Mouse (Mus musculus): ENCODE data around the gene Hadhb. TPM values are rescaled to one million over a fixed set of nuclear protein-coding genes. Genes with fewer than 3 reads are reported as not detected.
A peak's percentile ranks its signal among the peaks of the same experiment; 100 is the strongest.
"Not testable (repeated sequence)": the region's sequence is repeated elsewhere in the genome, so short reads cannot be mapped to it uniquely, and the experiment has no call there.

Gene Hadhb
- total RNA-seq, 2 experiments from 2014 or later, result 340 to 569 TPM

- DNase-seq, result no peak
- TF ChIP-seq CTCF (IDR thresholded peaks at IDR 0.05), result no peak
- Histone ChIP-seq H3K4me3 (no peak overlapping the region), H3K27ac (no peak overlapping the region)
- intact Hi-C loops (cut with DNase I), result no loop called here
These were observed 48.3 kb downstream of the Hadhb start for GRCm38 (mm10) chr5:30203216-30203885.

- Histone ChIP-seq H3K4me3 (no peak overlapping the region), H3K27ac (no peak overlapping the region)
- intact Hi-C loops (cut with DNase I), result no loop called here
- no peak for DNase-seq
- TF ChIP-seq CTCF (IDR thresholded peaks at IDR 0.05), result no peak
These were observed 49.4 kb downstream of the Hadhb start for GRCm38 (mm10) chr5:30204441-30204840.

DNA sequence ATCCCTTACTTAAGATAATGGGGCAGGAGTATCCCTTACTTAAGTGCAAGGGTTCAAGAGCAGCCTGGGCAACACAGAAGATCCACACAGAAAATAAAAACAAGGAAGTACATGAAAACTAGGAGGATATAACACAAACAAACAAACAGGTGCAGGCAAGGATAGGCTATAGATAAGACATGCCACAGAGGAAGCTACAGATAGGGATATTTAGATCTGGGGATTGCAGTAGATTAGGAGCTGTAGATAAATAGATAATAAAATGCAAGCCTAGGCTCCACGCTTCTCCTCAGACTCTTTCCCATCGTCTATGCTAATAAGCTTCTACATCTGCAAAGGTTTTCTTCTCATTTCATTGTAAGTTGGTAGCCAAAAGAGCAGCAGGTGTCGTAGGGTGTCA lies 50.0 kb downstream of the Hadhb start:
- H3K27ac ChIP-seq, result no peak overlapping the region
- no peak for TF ChIP-seq CTCF (IDR thresholded peaks at IDR 0.05)
- no peak for DNase-seq
- H3K4me3 ChIP-seq, result no peak overlapping the region
- intact Hi-C loops (cut with DNase I), result no loop called here

- Histone ChIP-seq H3K4me3 (no peak within 1 kb of the TSS), H3K27ac (no peak within 1 kb of the TSS)
- intact Hi-C loops (cut with DNase I), result no loop called here
- no peak for DNase-seq
- TF ChIP-seq CTCF (IDR thresholded peaks at IDR 0.05), result no peak
These were observed 50.4 kb downstream of the Hadhb start, which contains the start of gene Adgrf3 for GRCm38 (mm10) chr5:30205493-30205892. Gene Adgrf3, minus strand, starts transcription at chr5:30205722.

DNA sequence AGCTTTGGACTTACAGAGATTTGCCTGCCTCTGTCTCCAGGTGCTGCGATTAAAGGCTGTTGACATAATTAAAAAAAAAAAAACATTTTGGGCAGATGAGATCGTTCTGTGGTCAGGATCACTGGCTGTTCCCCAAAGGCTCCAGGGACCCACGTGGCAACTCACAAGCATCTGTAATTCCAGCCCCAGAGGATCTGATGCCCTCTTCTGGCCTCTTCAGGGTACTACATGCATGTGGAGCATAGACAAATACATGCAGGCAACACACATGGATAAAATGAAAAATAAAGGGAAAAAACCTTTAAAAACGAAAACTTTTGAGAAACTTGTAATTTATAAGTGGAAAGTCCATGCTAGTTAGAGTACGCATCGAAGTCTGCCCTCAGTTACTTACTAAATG lies 52.2 kb downstream of the Hadhb start:
- Histone ChIP-seq H3K4me3 (no peak overlapping the region), H3K27ac (no peak overlapping the region)
- intact Hi-C loops (cut with DNase I), result no loop called here
- DNase-seq, result no peak
- peak; percentile 62 for TF ChIP-seq CTCF (IDR thresholded peaks at IDR 0.05)

- H3K27ac ChIP-seq; H3K4me3 ChIP-seq; intact Hi-C loops (cut with DNase I); DNase-seq: not testable (repeated sequence)
- TF ChIP-seq CTCF (IDR thresholded peaks at IDR 0.05), result 0 out of 2 replicates have a peak, but pooled peaks have one; percentile 1
These were observed 55.7 kb downstream of the Hadhb start for GRCm38 (mm10) chr5:30210758-30211157.

- peak; percentile 87 for TF ChIP-seq CTCF (IDR thresholded peaks at IDR 0.05)
- intact Hi-C loops (cut with DNase I), result no loop called here
- Histone ChIP-seq H3K4me3 (no peak overlapping the region), H3K27ac (no peak overlapping the region)
- peak; percentile 53 for DNase-seq
These were observed 59.8 kb downstream of the Hadhb start for GRCm38 (mm10) chr5:30214889-30215288.

DNA sequence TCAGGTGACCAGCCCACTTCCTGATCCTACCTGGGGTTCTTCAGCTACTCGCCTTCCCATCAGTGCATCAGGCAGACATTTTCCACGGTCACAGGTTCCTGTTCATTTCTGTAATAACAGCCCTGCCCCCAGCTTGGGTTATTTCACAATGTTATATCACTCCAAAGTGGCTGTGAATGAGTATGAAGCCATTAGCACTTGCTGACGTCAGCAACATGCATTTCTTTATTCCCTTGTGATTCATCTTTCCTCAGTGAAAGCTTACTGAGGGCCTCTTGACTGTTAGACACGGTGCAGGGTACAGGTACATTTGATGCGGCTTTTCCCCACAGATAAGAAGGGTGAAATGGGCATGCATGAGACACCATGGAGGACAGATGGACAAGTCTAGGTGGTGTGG lies 60.9 kb downstream of the Hadhb start:
- Histone ChIP-seq H3K27ac (no peak overlapping the region), H3K4me3 (no peak overlapping the region)
- intact Hi-C loops (cut with DNase I), result no loop called here
- DNase-seq, result no peak
- no peak for TF ChIP-seq CTCF (IDR thresholded peaks at IDR 0.05)

- intact Hi-C loops (cut with DNase I), result no loop called here
These were observed 64.7 kb downstream of the Hadhb start for GRCm38 (mm10) chr5:30219715-30220114.

DNA sequence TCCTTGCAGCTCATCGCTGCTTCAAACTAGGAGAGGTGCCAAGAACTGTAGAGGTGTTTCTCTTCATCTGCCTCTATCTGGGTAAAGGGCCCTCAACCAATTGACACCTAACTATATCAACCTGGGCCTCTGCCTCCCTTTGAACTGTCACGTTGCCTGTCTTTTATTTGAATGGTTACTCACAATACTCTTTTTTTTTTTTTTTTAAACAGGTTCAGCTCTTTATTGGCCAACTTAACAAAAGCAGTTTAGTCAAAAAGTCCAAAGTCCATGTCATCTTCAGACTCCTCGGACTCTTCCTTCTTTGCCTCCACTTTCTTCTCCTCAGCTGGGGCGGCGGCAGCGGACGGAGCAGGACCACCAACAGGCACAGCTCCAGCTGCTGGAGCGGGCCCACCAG lies 65.6 kb downstream of the Hadhb start:
- no peak overlapping the region for H3K27ac ChIP-seq
- intact Hi-C loops (cut with DNase I), result no loop called here
- no peak for DNase-seq
- TF ChIP-seq CTCF (IDR thresholded peaks at IDR 0.05), result no peak
- H3K4me3 ChIP-seq, result no peak overlapping the region

More at GRCm38 (mm10) chr5:30219715-30220114, 64.7 kb downstream of the Hadhb start:
- no peak overlapping the region for H3K4me3 ChIP-seq
- DNase-seq, result no peak
- no peak overlapping the region for H3K27ac ChIP-seq
- TF ChIP-seq CTCF (IDR thresholded peaks at IDR 0.05), result no peak

DNA sequence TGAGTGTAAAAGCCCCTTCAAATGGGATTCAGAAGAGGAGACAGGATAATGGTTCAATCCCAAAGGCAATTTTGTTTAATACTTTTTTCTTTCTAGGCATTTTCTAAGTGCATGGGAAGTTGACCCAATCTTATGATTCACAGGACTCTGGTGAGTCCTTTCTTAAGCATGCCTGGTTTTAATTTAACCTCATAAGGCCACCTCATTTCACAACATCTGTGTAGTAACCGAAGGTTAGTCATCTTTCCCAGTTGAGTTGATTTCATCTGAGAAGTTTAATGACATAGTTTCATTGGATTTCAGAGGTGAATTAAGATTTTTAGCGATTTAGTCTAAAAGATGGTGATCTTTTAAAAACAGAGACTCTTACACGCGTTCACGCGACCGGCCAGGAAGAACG lies 67.6 kb downstream of the Hadhb start:
- Histone ChIP-seq H3K4me3 (no peak overlapping the region), H3K27ac (no peak overlapping the region)
- DNase-seq, result no peak
- intact Hi-C loops (cut with DNase I), result no loop called here
- TF ChIP-seq CTCF (IDR thresholded peaks at IDR 0.05), result no peak

DNA sequence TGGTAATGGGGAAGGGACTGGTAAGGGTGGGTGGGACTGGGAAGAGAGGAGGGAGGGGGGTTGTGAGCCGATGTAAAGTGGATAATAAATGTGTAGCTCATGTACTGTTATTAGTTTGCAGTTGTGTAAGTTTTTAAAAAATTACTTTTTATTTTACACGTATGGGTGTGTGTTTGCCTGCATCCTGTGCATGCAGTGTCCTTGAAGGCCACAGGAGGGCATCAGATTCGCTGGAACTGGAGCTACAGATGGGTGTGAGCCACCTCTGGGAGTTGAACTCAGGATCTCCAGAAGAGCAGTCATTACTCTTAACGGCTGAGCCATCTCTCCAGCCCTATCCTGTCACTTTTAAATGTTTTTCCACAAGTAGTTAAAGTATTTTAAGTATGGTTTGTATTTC lies 75.9 kb downstream of the Hadhb start:
- Histone ChIP-seq H3K27ac (no peak overlapping the region), H3K4me3 (no peak overlapping the region)
- DNase-seq, result peak; percentile 22
- intact Hi-C loops (cut with DNase I), result no loop called here
- TF ChIP-seq CTCF (IDR thresholded peaks at IDR 0.05), result peak; percentile 56

- intact Hi-C loops (cut with DNase I), result no loop called here
- H3K27ac ChIP-seq, result peak overlapping the region; percentile 91
- TF ChIP-seq CTCF (IDR thresholded peaks at IDR 0.05), result no peak
- DNase-seq, result no peak
- H3K4me3 ChIP-seq, result peak overlapping the region; percentile 82
These were observed 76.8 kb downstream of the Hadhb start for GRCm38 (mm10) chr5:30231891-30232270.

Data from gastrocnemius, adult 2 months (tissue).